Mouse (Mus musculus) urinary bladder, postnatal 25 days (tissue): ENCODE results near the gene Card14.

ENCODE experiments used
- DNase-seq: peaks from one replicate; pipeline ENCODE4 v3.0.0; 2022; ENCODE audit warnings: low spot score

The Card14 gene

DNA sequence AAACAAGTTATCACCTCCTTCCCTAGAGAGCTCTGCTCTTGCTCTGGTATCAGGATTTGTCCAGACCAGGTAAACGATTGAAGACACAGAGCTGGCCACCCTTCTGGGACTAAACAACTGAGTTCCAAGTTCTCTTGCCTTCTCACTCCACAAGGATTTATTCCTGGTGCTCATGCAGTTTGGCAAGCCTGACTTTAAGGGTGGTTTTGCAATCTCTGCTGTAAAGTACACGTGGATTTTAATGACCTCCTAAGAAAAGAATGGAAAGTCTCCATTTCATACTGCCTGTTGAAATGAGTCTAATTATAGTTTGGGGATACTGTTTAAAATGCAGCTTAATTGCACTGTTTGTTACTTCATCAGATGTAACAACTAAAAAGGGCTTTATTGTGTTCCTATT lies 6.6 kb upstream of the Card14 start:
- no peak for DNase-seq

DNA sequence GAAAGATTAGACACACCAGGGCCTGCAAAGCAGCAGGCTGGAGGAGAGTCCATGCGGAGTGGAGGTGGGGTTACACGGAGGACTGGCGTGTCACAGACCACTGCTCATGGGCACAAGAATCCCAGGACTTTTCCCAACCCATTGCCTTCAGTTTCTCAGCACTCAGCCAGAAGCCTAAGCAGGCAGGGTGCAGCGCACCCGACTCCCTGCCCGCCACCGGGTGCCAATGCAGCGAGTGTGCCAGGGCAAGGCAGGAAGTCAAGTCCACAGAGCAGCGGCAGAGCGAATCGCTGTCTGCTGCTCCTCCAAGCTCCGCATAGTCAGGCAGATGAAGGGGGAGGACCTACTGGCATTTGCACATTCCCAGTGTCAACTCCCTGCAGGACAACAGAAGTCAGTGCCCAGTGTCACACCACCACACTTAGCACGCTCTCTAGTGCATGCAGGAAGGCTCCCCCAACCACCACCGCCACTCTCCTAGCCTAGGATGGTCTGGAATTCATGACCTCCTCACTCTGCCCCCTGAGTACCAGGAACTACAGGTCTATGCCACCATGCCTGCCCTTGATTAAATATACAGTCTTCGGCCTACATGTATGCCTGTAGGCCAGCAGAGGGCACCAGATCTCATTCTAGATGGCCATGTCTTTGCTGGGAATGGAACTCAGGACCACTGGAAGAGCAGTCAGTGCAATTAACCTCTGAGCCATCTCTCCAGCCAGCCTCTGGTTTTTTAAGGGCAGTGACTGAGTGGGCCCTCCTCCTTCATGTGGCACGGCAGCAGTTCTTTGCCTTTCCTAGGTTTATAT lies 2.5 kb upstream of the Card14 start:
- peak; percentile 56 for DNase-seq

DNA sequence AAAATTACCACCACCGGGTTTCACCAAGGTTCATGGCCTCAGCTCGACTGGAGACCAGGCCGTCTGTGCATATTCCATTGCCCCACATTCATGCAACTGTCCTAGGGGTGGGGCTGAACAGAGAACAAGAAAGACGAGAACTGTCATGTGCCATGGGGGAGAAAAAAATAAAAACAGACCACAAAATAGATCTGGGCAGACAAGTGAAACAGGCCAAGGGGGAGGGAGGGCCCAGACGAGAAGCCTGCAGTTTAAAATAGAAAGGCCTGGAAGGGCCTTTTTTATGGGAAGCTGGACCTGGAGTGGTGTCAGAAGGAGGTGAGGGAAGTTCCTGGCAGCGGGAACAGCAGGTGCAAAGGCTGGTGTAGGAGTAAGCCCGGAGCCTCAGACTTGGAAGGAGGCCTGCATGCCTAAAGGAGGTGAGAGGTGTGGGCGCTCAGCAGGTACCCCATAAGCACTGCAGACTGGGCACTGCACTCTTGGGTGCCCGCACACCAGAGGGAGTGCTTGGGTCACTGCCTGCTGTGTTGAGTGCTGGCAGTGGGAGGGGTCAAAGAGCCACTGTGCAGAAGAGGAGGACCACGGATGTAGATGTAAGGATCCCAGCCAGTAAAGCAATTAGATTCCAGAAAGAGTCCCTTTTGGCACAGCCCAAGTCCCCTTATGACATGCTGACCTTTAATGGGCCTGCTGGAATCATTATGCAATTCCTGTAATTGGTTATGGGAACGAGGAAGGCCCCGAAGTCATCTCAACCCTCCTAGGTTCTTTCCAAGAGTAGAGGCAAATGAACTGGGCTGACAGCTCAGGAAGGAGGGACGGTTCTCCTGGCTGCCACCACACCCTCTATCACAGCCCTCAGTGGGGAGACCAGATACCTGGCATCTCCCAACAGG lies 558 bp upstream of the Card14 start:
- no peak for DNase-seq

DNA sequence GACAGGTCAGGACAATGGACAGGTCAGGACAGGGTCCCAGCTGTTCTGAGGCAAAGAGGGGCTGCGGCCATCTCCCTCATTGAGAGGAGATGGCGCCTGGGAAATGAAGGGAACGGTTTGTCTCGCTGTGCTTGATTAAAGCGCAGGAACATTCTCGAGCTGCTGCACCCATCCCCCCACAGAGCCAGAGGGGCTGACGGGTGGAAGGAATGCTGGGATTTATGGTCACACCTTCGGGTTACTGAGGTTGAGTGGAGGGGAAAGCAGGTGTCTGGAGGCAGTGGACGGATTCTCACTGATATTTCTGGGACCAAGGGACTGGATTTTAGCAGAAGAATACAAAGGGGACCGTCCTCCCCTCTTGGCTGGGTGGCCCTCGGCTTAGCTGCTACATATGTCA lies 348 bp downstream of the Card14 start:
- DNase-seq: no peak

DNA sequence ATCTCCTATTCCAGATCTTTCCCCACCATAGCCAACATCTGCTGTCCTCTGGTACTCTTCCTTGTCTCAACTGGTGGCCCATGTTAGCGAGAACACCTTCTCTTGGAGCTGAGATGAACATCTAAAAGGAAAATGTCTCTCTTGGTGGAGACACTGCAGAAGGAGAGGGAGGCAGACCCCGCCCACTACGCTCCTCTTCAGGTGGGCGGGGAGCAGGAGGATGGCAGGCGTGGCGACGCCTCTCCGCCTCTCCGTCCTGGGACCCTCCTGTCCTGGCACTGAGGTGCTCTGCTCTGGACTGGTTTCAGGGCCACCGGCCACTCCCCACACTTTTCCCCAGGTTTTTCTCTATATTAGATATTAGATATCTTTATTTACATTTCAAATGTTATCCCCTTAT lies 3.1 kb downstream of the Card14 start:
- DNase-seq: no peak

DNA sequence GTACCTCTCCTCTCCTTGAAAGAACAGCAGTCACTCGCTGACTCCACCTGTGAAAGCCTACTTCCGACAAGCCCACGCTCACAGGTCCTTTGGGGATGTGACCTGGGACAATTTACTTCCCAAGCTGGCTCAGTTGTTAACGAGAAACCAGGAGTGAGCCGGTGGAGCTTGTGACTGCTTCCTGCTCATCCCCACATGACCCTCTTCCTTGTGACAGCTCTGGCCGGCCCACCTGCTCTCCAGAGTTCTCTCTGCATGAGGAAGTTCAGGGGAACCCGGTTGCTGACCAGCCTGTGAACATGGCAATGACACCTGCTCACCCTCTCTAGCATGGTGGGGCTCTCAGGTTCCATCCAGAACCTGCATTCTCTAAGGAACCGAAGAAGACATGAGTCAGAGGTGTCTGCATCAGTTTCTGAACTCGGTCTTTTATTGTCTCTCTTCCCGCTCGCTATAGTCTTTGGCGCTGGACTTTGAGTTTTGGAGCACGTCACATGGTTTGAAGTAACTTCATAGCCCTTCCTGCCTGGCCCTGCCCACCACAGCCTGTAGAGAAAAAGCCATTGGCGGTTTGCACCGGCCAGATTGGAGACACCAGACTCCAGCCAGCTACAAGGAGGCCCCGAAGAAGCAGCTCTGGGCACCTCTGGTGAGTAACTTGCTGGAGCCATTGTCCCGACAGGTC lies 6.8 kb downstream of the Card14 start:
- no peak for DNase-seq

DNA sequence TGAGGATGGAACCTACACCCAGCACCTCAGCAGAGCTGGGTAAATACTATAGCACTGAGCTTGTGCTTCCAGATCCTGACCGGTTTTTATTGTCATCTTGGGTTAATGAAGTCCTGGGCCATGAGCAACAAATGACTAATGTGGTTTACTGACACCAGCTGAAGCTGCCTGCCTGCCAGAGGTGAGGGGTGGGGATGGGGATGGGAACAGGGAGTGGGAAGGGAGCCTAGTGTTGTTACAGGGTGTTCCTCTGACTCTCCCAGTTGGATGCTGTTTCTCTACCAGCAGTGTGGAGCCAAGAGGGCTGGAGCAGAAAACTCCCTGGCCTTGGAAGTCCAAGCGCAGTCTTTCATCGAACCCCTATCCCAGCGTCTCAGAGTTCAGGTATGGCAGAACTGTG lies 9.2 kb downstream of the Card14 start:
- DNase-seq: no peak

DNA sequence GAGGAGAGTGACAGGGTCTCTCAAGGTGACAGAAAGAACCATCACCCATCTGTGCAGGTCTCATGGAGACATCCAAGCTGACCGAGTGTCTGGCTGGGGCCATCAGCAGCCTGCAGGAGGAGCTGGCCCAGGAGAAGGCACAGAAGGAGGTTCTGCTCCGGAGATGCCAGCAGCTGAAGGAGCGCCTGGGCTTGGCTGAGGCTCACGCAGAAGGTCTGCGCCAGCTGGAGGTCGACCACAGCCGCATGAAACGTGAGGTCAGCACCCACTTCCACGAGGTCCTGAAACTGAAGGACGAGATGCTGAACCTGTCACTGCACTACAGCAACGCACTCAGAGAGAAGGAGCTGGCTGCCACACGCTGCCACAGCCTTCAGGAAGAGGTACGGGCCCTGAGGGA lies 15.0 kb downstream of the Card14 start:
- DNase-seq: no peak

DNA sequence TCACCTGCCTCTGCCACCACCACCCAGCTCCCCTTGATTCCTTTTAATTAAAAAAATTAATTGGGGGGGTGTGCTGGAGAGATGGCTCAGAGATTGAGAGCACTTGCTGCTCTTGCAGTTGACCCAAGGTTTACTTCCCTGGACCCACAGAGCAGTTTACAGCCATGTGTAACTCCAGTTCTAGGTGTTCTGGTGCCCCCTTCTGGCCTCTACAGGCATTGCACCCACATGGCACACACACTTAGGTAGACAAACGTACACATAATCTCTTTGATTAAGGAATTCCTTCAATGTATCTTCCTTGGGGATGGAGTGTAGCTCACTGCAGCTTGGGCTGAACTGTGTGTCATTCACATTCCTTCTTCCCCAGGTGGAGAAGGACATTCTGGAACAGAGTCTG lies 17.5 kb downstream of the Card14 start:
- no peak for DNase-seq

DNA sequence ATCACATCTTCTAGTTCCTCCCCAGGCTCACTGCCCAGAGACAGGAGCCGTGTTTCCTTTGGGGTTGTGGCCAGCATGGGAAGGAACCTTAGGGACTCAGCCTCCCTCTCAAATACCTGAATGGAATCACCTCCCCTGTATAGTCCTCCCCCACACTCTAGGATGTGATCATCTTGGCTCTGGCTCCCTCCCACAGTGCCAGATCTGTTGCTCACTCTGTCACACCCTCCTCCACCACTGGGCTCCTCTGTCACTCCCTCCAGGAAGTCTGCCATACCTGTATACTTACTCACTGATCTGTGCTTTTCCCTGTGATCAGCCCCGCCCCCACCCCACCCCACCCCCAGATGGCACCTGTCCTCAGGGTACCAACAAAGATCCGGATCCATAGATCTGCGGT lies 23.0 kb downstream of the Card14 start:
- DNase-seq: no peak

DNA sequence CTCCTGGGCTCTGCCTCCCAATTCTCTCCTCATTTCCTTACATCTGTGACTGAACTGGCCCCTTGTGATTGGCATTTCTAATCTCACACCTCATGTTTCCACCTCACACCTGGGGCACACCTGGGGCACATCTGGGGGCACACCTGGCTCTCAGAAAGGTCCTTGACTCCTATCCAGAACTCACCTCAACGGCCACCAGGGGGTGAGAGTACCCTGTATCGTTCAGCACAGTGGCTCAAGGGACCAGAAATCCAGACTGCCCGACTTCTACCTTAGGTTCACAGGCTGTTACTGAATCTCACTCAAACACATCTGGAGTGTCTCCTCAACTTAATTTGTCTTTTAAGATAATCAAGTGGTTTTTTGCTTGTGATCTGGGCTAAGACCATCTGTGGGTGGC lies 24.4 kb downstream of the Card14 start:
- no peak for DNase-seq

DNA sequence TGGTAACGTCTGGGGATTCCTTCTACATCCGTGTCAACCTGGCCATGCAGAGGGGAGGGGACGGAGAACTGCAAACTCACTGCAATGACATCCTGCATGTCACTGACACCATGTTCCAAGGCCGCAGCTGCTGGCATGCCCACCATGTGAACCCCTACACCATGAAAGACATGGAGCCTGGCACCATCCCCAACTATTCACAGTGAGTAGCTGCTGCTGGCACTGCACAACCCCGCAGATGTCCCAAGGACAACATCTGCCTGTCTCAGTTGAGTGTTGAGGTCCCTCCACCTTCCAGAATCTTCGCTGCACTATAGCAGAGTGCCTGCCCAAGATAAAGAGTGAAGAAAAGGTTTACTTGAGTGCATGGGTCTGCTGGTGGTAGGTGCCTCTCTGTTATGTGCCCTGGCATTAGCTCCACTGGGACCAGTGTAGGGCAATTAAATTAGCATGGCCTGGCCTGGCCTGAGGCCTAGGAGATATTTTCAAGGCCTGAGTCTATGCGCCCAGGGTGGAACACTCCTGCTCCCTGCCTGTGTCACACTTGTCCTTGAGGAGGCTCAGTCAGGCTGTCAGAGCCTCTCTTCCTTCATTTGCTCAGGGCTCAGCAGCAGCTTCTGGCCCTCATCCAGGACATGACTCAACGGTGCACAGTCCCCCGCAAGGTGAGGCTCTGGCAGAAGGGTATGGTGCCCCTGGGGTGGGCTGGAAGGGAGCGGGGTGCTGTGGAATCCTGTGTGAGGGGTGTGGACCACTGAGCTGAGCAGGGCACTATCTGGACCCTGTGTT lies 30.9 kb downstream of the Card14 start:
- no peak for DNase-seq

DNA sequence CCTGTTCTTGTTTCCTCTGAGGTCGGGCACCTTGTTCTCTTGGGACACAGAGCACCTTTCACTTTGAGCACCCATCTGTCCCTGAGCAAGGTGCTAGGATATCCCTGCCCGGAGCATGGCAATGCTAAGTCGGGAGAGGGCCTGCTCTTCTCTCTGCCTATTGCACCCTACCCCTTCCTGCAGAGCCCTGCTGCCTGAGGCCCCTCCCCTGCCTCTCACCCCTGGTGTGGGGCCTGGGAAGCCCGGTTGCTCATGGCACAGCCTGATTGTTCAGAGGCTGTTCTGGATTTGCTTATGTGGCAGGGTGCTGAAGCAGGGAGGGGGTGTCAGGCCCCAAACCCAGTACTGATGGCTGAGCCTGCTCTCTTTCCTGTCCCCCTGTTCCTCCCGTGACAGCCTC lies 31.6 kb downstream of the Card14 start:
- no peak for DNase-seq

DNA sequence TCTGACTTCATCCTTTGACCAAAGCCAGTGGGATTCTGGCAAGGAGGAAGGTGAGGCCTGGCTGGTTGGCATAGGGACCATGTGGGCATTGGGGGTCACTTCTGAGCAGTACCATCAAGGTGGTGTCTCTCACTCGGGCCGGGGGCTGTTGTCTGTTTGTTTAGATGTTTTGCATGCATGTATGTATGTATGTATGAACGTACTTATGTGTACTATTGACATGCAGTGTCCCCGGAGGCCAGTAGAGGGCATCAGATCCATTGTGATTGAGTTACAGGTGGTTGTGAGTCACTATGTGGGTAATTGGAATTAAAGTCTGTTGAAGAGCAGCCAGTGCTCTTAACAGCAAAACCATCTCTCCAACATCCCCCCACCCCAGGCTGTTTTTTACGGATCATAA lies 32.1 kb downstream of the Card14 start:
- DNase-seq: peak; percentile 61

DNA sequence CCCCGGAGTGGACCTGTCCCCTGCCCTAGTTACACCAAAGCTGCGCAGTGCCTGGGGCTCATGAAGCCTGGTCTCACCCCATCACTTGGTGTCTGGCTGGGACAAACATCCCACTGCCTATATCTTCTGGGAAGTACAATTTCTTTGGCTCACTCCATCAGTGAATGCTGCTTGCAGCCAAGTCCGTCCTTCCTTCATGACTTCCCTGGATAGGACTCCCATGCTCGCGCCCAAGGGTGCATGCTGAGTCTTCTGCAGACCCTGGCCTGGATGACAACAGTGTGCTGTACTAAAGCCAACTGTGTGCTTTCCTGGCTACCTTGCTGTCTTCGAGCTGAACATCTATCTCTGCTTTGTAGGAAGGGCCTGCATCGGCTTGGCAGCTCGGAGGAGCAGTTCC lies 36.6 kb downstream of the Card14 start:
- no peak for DNase-seq

DNA sequence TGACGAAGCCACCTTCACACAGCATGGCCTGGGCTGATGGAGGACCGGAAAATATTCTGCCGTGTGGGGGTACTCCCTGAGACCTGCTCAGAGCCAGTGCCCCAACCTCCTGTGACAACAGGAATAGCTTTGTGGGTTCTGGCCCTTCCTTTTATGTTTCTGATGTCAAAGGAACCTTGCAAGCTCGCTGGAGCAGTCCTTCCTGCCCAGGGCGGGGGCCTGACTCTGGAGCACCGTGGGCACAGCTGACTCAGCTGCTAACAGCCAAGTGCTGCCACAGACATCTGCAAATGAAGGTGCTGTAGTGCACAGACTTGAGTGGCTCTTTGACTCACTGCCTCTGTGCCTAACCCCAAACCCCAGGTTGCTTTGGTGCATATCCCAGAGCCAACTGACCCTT lies 37.3 kb downstream of the Card14 start:
- no peak for DNase-seq

DNA sequence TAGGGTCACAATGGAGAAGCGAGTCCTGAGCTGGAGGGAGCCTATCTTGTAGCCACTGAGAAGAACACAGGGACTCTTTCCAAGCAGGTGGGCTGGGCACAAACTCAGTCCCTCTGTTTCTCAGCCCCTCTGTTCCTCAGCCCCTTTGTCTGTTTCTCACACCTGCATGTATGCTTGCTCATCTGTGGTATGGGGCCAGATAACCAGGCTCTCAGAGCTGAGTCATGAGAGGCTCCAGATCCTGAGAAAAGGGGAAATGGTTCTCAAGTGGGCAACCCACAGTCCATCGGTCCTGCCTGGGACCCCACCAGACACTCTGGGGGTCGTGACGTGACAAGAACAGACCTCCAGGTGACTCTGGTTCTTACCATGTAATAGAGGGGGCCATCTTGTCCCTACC lies 39.6 kb downstream of the Card14 start:
- no peak for DNase-seq

DNA sequence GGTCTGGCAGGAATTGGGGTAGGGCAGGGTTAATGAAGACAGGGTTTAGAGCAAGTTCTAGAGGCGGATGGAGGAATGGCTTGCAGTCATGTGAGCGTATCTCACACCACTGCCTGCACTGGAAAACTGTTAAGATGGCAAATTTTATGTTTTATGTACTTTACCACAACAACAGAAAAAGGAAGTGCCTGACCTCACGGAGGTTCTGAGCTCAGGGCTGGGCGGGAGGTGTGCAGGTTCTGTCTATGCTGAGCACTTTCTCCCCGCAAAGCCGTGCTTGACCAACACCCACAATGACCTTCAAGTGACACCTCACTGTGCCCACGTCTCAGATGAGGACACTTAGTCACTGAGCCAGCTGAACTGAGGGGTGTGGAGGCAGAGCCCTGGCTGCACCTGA lies 44.5 kb downstream of the Card14 start:
- no peak for DNase-seq

DNA sequence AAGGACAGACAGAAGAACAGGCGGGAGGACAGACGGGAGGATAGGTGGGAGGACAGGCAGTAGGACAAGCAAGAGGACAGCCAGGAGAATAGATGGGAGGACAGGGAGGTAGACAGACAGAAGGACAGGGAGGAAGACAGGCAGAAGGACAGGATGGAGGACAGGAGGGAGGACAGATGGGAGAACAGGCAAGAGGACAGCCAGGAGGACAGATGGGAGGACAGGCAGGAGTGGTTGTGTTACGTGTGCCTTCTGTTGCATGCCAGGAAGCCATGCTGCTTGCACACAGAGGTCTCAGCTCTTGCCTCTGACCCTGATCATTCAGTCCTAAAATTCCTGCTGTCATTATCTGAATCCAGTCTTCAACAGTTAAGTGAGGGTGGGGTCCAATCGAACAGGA lies 46.4 kb downstream of the Card14 start:
- no peak for DNase-seq

DNA sequence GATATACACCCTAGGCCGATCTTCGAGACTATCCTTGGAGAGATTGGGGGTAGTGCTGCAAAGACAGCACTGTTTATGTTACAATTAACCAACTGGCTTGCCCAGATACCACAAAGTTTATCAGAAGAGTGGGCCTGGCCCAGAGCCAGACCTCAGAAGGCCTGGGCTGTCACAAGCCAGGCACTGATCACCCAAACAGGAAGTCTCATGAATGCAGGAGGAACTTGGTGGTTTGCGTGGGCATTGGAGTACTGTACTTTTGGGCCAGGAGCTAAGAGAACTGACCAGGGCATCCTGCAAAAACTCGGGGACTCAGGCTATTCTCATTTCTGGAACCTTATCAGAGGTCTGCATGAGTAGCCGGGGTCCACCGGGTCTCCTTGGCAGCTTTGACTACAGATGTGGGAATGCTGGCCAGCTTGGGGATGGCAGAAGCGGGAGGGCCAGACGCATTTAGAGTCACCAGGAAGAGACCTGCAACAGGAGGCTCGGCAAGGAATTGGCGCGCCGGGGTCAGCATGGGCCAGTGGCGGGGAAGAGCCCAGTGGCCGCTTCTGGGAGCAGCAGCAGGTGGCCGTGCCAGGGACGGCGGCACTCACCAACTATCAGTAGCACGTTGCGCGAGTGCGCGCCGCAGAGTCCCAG lies 47.4 kb downstream of the Card14 start:
- peak; percentile 33 for DNase-seq
